Mouse (Mus musculus): Measurements from ENCODE around the gene Bhlhe41. TPM values are rescaled to one million over a fixed set of nuclear protein-coding genes. Genes with fewer than 3 reads are reported as not detected.

Bhlhe41 gene
- polyA plus RNA-seq, 1 experiment from 2014 or later = 1.3 TPM

DNA sequence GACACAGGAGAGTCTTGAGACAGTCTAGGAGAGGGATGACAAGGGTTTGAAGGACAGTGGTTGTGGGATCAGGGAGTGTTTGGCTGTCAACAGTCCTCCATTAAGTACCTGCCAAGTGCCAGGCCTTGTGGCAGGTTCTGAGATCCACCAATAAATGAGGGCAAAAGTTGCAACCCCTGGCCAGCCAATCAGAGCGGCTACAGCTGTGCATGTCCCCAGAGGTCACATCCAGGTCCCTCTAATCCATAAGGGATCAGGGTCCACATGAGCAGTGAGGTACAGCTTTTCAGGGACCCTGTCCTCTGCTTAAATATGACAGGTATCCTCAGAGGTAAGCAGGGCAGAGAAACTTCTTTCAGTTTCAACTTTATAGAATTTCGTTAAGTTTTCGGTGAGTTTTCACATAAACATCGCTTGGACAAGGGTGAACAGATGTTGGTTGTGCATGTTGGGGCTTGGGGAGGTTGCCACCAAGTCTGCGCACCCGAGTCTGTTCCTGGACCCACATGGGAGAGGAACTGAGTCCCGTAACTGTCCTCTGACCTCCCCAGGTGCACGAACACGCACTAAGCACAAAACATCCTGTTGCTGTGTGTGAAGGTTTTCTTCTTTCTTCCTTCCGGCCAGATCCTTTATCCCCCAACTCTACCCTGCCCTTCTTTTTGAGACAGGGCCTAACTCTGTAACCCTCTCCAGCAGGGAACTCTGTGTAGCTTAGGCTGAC, 11.8 kb downstream of the Bhlhe41 start:
- H3K4me2 ChIP-seq = no peak overlapping the region

GRCm38 (mm10) chr6:145852708-145853107, 12.7 kb downstream of the Bhlhe41 start:
- Histone ChIP-seq H3K27me3 (no peaks in the 10 kb centered on the region), H3K9me3 (replicated peaks) (no peaks in the 10 kb centered on the region), H3K36me3 (ENCODE audit: poor library complexity, severe bottlenecking) (no peaks in the 10 kb centered on the region), H3K9ac (no peak overlapping the region), H3K4me3 (no peak overlapping the region), H3K4me1 (peaks cover 17% of the 10 kb centered on the region), H3K4me2 (no peak overlapping the region), H3K27ac (no peak overlapping the region)
- 91% methylated on average over 7 of the region's 7 CpGs for WGBS
- ATAC-seq = no peak

More for the DNA sequence above, 11.8 kb downstream of the Bhlhe41 start:
- Histone ChIP-seq H3K4me3 (no peak overlapping the region), H3K4me1 (peaks cover 17% of the 10 kb centered on the region), H3K9me3 (replicated peaks) (no peaks in the 10 kb centered on the region), H3K9ac (no peak overlapping the region), H3K36me3 (ENCODE audit: poor library complexity, severe bottlenecking) (no peaks in the 10 kb centered on the region), H3K27ac (no peak overlapping the region), H3K27me3 (no peaks in the 10 kb centered on the region)
- 87% methylated on average over 10 of the region's 10 CpGs for WGBS
- ATAC-seq = no peak

GRCm38 (mm10) chr6:145851956-145852355, 13.4 kb downstream of the Bhlhe41 start:
- Histone ChIP-seq H3K27ac (no peak overlapping the region), H3K27me3 (no peaks in the 10 kb centered on the region), H3K36me3 (ENCODE audit: poor library complexity, severe bottlenecking) (no peaks in the 10 kb centered on the region), H3K9me3 (replicated peaks) (no peaks in the 10 kb centered on the region), H3K4me1 (peaks cover 17% of the 10 kb centered on the region), H3K9ac (no peak overlapping the region), H3K4me3 (no peak overlapping the region), H3K4me2 (no peak overlapping the region)
- no peak for ATAC-seq
- 89% methylated on average over 11 of the region's 11 CpGs for WGBS

DNA sequence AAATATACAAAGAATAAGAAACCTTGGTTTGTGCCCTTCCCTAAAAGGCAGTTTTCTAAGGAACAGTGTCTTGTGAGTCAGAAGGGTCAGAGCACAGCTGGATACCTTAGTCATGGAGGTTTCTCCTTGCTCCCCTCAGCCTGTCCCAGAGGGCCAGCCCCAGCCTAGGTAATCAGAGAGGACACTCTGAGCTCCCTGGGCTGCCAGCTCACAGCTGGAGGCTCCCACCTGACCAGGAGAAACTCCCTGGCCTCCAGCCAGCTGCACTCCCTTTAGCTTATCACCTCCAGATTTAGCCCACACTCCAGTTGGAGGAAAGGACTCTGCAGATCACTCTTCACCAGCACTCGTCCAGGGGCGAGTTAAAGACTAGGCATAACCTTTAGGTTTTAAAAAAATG, 14.6 kb downstream of the Bhlhe41 start:
- no peak overlapping the region for H3K9ac ChIP-seq
- H3K27me3 ChIP-seq = no peaks in the 10 kb centered on the region
- peaks cover 10% of the 10 kb centered on the region for H3K4me1 ChIP-seq
- no peak overlapping the region for H3K4me2 ChIP-seq
- no peak for ATAC-seq
- no peak overlapping the region for H3K27ac ChIP-seq
- H3K9me3 ChIP-seq (replicated peaks) = no peaks in the 10 kb centered on the region
- H3K4me3 ChIP-seq = no peak overlapping the region
- WGBS = 60% methylated on average over 2 of the region's 2 CpGs
- H3K36me3 ChIP-seq (ENCODE audit: poor library complexity, severe bottlenecking) = no peaks in the 10 kb centered on the region

GRCm38 (mm10) chr6:145847661-145848060, 17.7 kb downstream of the Bhlhe41 start:
- Histone ChIP-seq H3K36me3 (ENCODE audit: poor library complexity, severe bottlenecking) (no peaks in the 10 kb centered on the region), H3K27ac (no peak overlapping the region), H3K27me3 (no peaks in the 10 kb centered on the region), H3K9me3 (replicated peaks) (no peaks in the 10 kb centered on the region), H3K9ac (no peak overlapping the region), H3K4me2 (no peak overlapping the region), H3K4me3 (no peak overlapping the region), H3K4me1 (no peaks in the 10 kb centered on the region)
- no peak for ATAC-seq
- 91% methylated on average over 8 of the region's 8 CpGs for whole genome bisulfite sequencing

GRCm38 (mm10) chr6:145846948-145847347, 18.4 kb downstream of the Bhlhe41 start:
- H3K9ac ChIP-seq = no peak overlapping the region
- H3K27me3 ChIP-seq = no peaks in the 10 kb centered on the region
- no peaks in the 10 kb centered on the region for H3K9me3 ChIP-seq (replicated peaks)
- H3K36me3 ChIP-seq (ENCODE audit: poor library complexity, severe bottlenecking) = no peaks in the 10 kb centered on the region
- no peak for ATAC-seq
- H3K4me2 ChIP-seq = no peak overlapping the region
- 89% methylated on average over 6 of the region's 6 CpGs for WGBS
- H3K27ac ChIP-seq = no peak overlapping the region
- no peaks in the 10 kb centered on the region for H3K4me1 ChIP-seq
- no peak overlapping the region for H3K4me3 ChIP-seq

DNA sequence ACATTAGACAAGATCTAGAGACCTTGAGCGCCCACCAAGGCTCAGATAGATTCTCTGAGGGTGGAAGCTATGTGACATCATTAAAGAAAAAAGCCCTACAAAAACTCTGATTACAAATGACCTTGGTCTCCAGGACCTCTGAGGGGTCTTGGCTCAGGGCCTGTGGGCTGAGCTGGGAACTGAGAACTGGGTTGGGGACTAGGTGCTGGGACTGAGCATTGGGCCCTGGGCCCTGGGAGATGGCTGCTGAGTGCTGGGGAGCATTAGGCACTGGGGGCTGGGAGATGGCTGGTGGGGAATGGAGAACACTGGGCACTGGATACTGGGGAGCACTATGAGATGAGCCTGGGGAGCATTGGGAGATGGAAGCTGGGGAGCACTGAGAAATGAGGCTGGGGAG, 19.3 kb downstream of the Bhlhe41 start:
- Histone ChIP-seq H3K27me3 (no peaks in the 10 kb centered on the region), H3K4me3 (no peak overlapping the region), H3K4me1 (no peaks in the 10 kb centered on the region), H3K4me2 (no peak overlapping the region), H3K9ac (no peak overlapping the region), H3K27ac (no peak overlapping the region), H3K36me3 (ENCODE audit: poor library complexity, severe bottlenecking) (no peaks in the 10 kb centered on the region), H3K9me3 (replicated peaks) (no peaks in the 10 kb centered on the region)
- no peak for ATAC-seq
- WGBS = 88% methylated on average over 1 of the region's 1 CpGs

- Histone ChIP-seq H3K9me3 (replicated peaks) (no peaks in the 10 kb centered on the region), H3K4me2 (no peak overlapping the region), H3K4me1 (no peaks in the 10 kb centered on the region), H3K9ac (no peak overlapping the region), H3K4me3 (no peak overlapping the region), H3K27me3 (no peaks in the 10 kb centered on the region), H3K27ac (no peak overlapping the region), H3K36me3 (ENCODE audit: poor library complexity, severe bottlenecking) (no peaks in the 10 kb centered on the region)
- WGBS = 70% methylated on average over 5 of the region's 5 CpGs
- ATAC-seq = no peak
These were observed 19.7 kb downstream of the Bhlhe41 start for GRCm38 (mm10) chr6:145845611-145846010.

- no peak overlapping the region for H3K9ac ChIP-seq
- WGBS = 70% methylated on average over 6 of the region's 6 CpGs
- no peak for ATAC-seq
- H3K9me3 ChIP-seq (replicated peaks) = no peaks in the 10 kb centered on the region
- H3K27ac ChIP-seq = no peak overlapping the region
- H3K4me3 ChIP-seq = no peak overlapping the region
- H3K4me1 ChIP-seq = no peaks in the 10 kb centered on the region
- no peaks in the 10 kb centered on the region for H3K36me3 ChIP-seq (ENCODE audit: poor library complexity, severe bottlenecking)
- H3K4me2 ChIP-seq = no peak overlapping the region
- no peaks in the 10 kb centered on the region for H3K27me3 ChIP-seq
These were observed 30.0 kb downstream of the Bhlhe41 start for GRCm38 (mm10) chr6:145835359-145835758.

- 67% methylated on average over 8 of the region's 8 CpGs for WGBS
- Histone ChIP-seq H3K27me3 (no peaks in the 10 kb centered on the region), H3K27ac (no peak overlapping the region), H3K4me2 (no peak overlapping the region), H3K9me3 (replicated peaks) (no peaks in the 10 kb centered on the region), H3K4me3 (no peak overlapping the region), H3K36me3 (ENCODE audit: poor library complexity, severe bottlenecking) (no peaks in the 10 kb centered on the region), H3K4me1 (no peaks in the 10 kb centered on the region), H3K9ac (no peak overlapping the region)
- ATAC-seq = no peak
These were observed 32.4 kb downstream of the Bhlhe41 start for GRCm38 (mm10) chr6:145832927-145833326.

DNA sequence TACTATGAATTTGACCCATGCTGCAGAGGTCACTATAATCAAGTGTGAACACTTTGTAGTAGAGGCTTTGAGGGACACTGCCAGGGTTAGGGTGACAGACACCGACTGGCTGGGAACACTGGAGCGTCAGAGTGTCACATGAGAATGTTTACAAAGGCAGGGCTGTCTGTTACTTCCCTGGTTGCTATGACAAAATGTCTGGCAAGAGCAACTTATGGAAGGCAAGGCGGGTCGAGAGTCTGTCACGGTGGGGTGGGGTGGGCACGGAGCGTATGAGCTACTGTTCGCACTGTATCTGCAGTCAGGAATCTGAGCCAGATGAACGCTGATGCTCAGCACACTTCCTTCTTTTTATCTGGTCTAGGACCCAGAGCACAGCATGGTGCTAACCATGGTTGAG, 34.7 kb downstream of the Bhlhe41 start:
- Histone ChIP-seq H3K4me3 (no peak overlapping the region), H3K9ac (no peak overlapping the region), H3K4me2 (no peak overlapping the region), H3K27me3 (no peaks in the 10 kb centered on the region), H3K36me3 (ENCODE audit: poor library complexity, severe bottlenecking) (no peaks in the 10 kb centered on the region), H3K27ac (no peak overlapping the region), H3K4me1 (no peaks in the 10 kb centered on the region), H3K9me3 (replicated peaks) (no peaks in the 10 kb centered on the region)
- ATAC-seq = peak; percentile 75
- WGBS = 60% methylated on average over 9 of the region's 9 CpGs

- no peak overlapping the region for H3K27ac ChIP-seq
- H3K9ac ChIP-seq = no peak overlapping the region
- peak; percentile 68 for ATAC-seq
- no peaks in the 10 kb centered on the region for H3K27me3 ChIP-seq
- no peak overlapping the region for H3K4me3 ChIP-seq
- H3K4me2 ChIP-seq = no peak overlapping the region
- no peaks in the 10 kb centered on the region for H3K36me3 ChIP-seq (ENCODE audit: poor library complexity, severe bottlenecking)
- no peaks in the 10 kb centered on the region for H3K4me1 ChIP-seq
- no peaks in the 10 kb centered on the region for H3K9me3 ChIP-seq (replicated peaks)
- WGBS = 14% methylated on average over 8 of the region's 8 CpGs
These were observed 35.2 kb downstream of the Bhlhe41 start for GRCm38 (mm10) chr6:145830117-145830516.

Measured in forebrain, embryonic 13.5 days (tissue).